Mouse (Mus musculus) monocyte, adult 5-6 weeks (primary cell): ENCODE measurements at regions not wholly inside any gene's neighbourhood (a gene's known extent, or its start where the extent isn't known, plus 50 kb on each side); places are given as distances from the start of the nearest gene placed in this dataset.
"Not testable (repeated sequence)": the region's sequence is repeated elsewhere in the genome, so short reads cannot be mapped to it uniquely, and the experiment has no call there.

Experiments
- ATAC-seq: fragments of 153-309, 156-312 bp; replicated peaks from 2 replicates; pipeline ENCODE4 v1.8.0; 2017; ENCODE audit warnings: mild to moderate bottlenecking; ENCODE audit not compliant: low TSS enrichment, insufficient number of reproducible peaks, severe bottlenecking, poor library complexity, low FRiP score

DNA sequence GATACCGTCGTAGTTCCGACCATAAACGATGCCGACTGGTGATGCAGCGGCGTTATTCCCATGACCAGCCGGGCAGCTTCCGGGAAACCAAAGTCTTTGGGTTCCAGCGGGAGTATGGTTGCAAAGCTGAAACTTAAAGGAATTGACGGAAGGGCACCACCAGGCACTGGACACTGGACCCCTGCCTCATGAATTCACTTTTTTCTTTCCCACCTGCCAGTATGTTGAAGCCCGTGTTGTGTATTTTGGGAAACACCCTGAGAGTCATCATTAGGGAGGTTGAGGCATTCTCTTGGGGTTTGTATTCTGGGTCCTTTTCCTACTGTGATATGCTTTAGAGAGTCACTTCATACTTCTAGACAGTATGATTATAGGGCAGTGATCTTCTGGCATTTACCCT, 197.9 kb downstream of the Samd9l start:
- not testable (repeated sequence) for ATAC-seq

DNA sequence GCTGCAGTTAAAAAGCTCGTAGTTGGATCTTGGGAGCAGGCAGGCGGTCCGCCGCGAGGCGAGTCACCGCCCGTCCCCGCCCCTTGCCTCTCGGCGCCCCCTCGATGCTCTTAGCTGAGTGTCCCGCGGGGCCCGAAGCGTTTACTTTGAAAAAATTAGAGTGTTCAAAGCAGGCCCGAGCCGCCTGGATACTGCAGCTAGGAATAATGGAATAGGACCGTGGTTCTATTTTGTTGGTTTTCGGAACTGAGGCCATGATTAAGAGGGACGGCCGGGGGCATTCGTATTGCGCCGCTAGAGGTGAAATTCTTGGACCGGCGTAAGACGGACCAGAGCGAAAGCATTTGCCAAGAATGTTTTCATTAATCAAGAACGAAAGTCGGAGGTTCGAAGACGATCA, 198.3 kb downstream of the Samd9l start:
- no peak for ATAC-seq

DNA sequence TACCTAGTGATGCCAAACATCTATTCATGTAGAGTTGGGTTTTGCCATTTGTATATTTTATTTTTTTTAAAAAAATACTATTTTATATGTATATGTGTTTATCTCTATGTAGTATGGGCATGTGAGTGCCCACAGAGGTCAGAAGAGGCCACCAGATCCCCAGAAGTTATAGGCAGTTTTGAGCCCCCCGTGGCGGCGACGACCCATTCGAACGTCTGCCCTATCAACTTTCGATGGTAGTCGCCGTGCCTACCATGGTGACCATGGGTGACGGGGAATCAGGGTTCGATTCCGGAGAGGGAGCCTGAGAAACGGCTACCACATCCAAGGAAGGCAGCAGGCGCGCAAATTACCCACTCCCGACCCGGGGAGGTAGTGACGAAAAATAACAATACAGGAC, 198.8 kb downstream of the Samd9l start:
- not testable (repeated sequence) for ATAC-seq

DNA sequence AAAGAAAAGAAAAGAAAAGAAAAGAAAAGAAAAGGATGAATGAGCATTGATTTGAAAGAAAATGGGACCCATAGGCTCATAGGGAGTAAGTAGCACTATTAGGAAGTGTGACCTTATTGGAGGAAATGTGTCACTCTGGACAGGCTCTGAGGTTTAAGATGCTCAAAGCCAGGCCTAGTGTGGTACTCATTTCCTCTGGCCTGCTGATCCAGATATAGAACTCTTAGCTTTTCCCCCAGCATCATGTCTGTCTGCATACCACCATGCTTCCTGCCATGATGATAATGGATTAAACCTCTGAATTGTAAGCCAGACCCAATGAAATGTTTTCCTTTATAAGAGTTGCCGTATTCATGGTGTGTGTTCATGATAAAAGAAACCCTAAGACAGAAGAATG, 206.9 kb downstream of the Samd9l start:
- ATAC-seq: not testable (repeated sequence)

DNA sequence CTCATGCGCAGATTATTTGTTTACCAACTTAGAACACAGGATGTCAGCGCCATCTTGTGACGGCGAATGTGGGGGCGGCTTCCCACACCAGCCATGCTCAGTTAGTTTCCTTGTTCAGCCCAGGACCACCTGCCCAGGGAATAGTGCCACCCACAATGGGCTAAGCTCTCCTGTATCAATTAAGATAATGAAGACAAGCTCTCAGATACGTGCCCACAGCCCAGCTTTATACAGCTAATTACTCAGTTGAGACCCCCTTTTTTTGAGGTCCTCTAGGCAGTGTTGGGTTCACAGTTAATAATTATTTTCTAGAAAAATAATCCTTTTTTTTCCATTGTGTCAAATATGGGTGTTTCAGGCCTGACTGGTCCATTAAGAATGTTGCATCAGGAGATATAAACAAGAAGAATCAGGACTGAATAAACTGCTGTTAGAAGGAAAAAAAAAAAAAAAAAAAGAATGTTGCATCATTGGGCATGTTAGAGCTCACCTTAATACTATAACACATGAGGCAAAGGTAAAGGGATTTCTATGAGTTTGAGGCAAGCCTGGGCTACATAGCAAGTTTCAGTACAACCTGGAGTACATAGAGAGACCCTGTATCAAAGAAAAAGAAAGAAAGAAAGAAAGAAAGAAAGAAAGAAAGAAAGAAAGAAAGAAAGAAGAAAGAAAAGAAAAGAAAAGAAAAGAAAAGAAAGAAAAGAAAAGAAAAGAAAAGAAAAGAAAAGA, 207.5 kb downstream of the Samd9l start:
- ATAC-seq: 0 out of 2 replicates have a peak, but pooled peaks have one; percentile 63

DNA sequence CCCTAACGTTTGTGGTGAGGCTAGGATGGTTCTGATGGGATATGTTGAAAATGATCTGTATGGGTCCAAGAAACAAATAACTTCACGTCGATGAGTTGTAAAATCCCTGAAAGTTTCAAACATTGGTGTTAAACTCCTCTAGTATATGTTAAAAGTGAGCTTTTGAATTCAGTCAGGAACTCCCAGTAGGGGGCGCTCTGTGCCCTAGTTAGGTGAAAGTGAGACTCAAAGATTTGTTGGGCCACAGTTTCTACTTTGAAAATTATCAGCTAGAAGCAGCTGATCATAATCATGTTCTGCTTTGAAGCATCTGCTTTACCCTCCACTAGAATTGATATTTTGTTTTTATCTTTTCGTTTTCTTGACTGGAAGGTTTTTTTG, 215.6 kb downstream of the Samd9l start:
- 0 out of 2 replicates have a peak, but pooled peaks have one; percentile 16 for ATAC-seq

DNA sequence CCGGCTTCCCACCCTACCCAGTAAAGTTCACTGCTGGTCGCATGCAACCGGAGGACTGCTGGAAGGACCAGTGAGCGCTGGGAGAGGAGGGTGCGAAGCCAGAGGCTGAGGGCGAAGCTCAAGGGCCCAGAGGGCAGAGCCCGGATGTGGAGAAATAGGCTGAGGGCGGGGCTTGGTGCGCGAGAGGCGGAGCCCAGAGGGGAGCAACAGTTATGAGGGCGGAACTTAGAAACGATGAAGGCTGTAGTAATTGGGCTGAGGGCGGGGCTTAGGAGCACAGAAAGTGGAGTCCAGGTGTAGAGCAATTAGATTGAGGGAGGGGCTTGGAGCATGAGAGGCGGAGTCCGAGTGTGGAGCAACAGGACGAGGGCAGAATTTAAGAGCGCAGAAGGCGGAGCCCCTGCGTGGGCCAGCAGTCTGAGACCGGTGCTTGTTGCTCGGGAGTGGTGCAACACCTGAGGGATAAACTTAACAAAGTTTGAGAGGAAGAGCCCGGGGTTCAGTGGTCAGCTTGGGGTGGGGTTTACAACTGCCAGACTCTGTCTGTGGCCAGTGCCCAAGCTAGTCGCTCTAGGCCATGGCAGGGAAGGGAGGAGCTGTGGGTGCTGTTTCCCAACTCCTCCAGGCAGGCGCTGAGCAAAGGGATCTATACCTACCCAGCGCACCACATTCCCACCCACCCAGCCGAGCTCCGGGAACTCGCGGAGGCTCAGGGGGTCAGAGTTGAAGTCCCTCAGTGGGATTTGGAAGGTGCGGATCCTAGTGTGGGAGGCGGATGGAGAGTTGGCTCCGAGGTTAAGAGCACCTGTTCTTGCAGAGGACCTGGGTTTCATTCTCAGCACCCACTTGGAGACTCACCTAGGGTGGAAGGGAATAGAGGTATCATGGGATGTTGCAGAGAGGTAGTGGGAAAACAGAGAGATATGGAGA, 216.2 kb downstream of the Samd9l start:
- peak; percentile 65 for ATAC-seq

DNA sequence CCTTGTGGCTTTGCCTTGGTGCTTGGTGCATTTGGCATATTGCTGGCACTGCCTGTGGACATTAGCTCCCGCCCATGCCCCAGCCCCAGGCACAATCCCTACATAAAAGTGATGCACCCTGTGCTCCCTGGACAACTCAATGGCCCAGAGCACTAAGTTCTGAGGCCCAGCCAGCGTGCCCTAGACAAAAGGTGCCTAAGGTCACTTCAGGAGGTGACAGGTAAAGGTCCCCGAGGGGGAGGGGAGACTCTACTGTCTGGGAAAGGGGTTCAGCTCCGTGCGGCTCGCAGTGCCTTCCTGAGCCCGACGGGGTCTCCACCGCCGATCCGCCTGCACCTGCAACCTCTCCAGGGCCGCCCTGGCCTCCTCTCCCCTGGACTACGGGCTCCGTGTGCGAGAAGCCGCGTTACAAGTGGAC, 216.9 kb downstream of the Samd9l start:
- ATAC-seq: 0 out of 2 replicates have a peak, but pooled peaks have one; percentile 14

DNA sequence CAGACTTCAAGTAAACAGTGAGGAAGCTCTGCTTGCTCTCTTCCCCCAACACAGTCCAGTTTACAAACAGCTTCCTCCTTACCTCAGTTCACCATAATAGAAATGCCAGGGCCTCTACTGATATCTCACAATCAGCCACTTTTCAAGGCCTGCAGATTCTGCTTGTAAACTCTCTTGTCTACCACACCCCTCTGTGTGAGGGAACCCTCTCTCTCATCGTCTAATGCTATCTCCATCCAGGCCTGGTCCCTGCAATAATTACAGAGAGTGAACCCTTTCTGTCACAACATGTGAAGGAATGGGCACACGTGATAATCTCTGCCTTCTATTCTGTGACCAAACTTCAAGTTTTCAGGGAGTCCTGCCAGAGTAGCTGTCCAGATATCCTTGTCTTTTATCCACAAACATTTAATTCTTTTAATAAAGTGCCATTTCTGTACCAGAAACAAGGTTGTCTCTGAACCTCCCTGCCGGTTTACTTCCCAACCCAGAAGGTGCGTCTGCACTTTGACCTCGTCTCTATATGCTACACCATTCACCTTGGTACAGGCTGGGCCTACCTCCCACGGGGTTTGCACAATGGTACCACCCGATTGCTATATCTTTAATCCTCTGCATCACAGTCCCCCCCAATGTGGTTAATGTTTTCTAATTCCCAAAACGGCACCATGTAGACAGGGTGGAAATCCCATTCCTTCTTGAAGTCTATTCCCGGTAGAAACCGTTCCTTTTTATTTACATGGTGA, 219.6 kb downstream of the Samd9l start:
- ATAC-seq: not testable (repeated sequence)

DNA sequence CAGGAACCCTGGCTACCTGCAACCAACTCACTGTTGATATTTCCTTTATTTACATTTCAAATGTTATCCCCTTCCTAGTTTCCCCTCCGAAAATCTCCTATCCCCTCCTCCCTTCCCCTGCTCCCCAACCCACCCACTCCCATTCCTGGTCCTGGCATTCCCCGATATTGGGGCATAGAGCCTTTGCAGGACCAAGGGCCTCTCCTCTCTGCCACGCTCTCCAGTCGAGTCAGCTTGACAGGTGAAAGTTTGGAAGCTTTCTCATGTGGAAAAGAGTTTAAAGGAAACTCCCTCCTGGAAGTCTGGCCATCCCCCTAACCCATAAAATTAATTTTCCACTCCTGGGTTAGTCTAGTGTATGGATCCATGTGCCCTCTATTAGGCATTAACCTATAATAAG, 229.9 kb downstream of the Samd9l start:
- ATAC-seq: not testable (repeated sequence)

DNA sequence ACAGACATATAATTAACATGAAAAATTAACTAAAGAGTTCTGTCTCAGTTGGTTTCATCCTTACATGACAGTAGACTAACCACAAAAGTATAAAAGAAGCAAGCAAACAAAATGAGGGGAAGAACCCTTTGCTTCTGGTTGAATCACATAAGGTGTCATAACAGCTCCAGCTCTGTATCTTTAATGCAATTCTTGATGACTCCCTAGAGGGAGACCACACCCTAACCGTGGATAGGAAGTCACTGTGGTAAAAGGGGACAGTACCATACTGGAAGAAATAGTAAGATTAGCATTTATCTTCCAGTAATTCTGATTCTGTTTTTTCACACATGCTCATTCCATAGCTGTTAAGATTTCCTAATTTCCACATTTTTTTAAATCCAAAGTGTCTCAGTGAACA, 233.2 kb downstream of the Samd9l start:
- not testable (repeated sequence) for ATAC-seq

DNA sequence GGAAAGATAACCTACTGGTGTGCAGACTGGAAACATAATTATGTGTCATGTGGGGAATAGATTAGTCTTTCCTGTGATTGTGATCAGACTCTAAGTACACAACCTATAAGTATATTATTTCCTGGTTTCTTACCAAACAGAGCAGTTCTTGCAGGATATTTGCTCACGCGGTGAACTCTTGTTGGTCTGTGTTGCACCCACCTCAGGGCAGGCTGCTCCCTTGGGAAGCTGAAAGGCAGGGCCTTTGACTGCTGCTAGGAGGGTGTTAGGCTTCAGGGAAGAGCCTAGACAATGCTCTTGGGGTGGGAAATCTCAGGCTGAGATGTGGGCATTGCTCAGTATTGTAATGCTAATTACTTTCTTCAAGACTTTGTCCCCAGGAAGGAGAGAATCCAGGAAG, 247.5 kb downstream of the Samd9l start:
- ATAC-seq: not testable (repeated sequence)

DNA sequence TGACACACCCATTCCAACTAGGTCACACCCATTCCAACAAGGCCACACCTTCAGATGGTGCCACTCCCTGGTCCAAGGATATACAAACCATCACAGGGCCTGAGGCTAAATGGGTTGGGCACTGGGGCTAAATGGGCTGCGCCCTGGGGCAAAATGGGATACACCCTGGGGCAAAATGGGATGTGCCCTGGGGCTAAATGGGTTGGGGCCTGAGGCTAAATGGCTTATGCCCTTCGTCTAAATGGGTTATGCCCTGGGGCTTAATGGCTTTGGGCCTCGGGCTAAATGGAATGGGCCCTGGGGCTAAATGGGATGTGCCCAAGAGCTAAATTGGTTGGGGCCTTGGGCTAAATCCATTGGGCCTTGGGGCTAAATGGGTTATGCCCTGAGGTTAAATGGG, 261.5 kb downstream of the Samd9l start:
- not testable (repeated sequence) for ATAC-seq

DNA sequence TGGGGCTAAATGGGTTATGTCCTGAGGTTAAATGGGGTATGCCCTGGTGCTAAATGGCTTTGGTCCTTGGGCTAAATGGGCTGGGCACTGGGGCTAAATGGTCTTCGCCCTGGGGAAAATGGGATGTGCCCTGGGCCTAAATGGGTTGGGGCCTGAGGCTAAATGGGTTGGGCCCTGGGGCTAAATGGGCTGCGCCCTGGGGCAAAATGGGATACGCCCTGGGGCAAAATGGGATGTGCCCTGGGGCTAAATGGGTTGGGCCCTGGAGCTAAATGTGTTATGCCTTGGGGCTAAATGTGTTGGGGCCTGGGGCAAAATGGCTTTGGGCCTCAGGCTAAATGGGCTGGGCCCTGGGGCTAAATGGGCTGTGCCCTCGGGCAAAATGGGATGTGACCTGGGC, 265.6 kb downstream of the Samd9l start:
- not testable (repeated sequence) for ATAC-seq

DNA sequence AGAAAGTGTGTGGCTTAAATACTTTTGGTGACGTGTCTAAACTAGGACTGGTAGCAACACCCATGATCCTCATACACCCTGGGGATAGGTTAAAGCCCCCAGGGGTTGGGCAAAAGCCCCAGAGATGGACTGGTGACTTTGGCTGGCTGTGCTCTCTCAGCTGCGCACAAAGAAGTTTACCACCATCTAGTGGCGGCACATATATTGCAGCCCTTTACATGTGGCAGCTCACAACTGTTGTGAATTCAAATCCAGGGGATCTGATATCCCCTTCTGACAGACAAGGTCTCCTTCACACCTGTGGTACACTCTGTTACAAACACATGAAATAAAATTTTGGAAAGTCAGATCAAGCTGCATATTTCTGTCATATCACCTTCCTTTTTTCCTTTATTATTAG, 283.1 kb downstream of the Samd9l start:
- not testable (repeated sequence) for ATAC-seq
